Mouse (Mus musculus) layer of hippocampus, postnatal 25 days (tissue): ENCODE measurements around the gene Bud31. TPM values are rescaled to one million over a fixed set of nuclear protein-coding genes. Genes with fewer than 3 reads are reported as not detected.
"Not testable (repeated sequence)": the region's sequence is repeated elsewhere in the genome, so short reads cannot be mapped to it uniquely, and the experiment has no call there.

Experiments used
- DNase-seq, 2 experiments: peaks; one replicate each; pipeline ENCODE4 v3.0.0; 2022; ENCODE audit warnings: mixed read lengths in 2 of 2, low spot score in 1 of 2; ENCODE audit errors: extremely low spot score in 1 of 2
- total RNA-seq, 2 experiments: library from RNA; stranded (reverse); gene quantifications; 2 replicates each; pipeline ENCODE4 v1.2.3; 2021

The Bud31 gene
- total RNA-seq, 2 experiments from 2014 or later: 69.5 to 81.9 TPM

DNA sequence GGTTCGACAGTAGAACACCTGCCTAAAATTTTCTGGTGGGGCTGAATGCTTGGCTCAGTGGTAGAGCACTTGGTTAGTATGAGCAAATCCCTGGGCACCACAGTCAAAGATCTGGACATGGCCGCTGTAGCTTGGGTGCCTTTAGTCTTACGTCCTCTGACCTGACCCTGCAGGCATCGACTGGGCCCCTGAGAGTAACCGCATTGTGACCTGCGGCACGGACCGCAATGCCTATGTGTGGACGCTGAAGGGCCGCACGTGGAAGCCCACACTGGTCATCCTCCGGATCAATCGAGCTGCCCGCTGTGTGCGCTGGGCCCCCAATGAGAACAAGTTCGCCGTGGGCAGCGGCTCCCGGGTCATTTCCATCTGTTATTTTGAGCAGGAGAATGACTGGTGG lies 16.8 kb upstream of the Bud31 start:
- no peak for DNase-seq

DNA sequence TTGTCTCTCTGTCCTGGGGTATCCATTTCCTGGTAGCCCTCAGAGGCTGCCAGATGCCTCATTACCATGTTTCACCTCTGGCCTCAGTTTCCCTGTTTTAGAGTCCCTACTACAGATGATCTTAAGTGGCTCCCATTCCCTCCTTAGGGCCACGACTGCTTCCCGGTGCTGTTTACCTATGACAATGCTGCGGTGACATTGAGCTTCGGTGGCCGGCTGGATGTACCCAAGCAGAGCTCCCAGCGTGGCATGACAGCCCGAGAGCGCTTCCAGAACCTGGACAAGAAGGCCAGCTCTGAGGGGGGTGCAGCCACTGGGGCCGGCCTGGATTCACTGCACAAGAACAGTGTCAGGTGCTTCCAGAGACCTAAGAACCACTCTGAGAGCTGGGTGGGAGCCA lies 13.6 kb upstream of the Bud31 start:
- DNase-seq: no peak

DNA sequence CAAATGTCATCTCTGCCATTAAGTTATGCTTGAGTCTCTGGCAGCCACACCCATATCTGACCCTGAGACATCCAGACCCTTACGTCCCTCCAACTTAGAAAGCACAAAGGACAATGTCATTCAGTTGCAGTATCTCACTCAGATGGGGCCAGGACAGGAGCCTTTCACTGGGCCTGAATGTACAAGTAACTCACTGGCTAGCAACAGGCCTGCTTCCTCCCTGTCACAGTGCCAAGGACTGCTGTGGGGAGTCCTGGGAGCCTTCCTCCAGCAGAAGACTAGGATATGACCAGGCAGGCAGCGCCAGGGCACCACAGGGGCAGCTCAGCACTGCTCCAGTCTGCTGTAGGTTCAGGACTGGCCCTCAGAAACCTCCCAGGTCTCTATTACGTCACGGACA lies 11.0 kb upstream of the Bud31 start:
- no peak for DNase-seq

DNA sequence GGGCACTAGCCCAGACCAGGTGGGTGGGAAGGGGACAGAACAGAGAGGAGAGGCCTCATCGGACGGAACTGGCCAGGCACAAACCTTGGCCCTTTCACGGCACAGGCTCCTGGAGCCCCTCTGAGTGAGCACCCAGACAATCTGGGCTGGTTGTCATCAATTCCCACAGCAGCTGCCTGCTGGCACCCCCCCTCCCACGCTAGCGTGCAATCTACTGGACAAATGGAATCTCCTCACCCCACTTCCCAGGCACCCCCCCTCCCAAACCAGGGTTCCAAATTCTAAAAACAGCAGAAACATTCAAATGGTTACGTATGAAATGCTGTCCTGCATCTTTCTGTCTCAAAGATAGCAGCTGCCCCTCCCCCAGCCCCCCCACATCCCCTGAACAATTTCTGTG lies 10.4 kb upstream of the Bud31 start:
- not testable (repeated sequence) for DNase-seq

DNA sequence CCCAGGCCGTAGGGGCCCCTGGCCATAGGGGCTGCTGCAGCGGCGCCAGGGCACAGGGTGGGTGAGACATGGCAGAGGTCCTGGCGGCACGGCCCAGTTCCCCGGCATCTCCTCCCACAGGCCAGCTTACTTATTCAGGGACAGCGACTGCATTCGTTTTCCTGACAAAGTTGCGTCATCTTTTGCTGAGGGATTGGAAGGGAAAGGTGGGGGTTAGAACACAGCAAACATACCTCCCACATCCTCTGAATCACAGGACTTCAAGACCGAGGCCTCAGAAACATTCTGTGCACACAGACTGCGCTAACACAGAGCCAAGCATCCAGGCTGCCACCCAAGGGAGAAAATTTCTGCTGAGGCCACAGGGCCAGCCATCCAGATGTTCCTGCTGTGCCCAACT lies 10.0 kb upstream of the Bud31 start:
- no peak for DNase-seq

DNA sequence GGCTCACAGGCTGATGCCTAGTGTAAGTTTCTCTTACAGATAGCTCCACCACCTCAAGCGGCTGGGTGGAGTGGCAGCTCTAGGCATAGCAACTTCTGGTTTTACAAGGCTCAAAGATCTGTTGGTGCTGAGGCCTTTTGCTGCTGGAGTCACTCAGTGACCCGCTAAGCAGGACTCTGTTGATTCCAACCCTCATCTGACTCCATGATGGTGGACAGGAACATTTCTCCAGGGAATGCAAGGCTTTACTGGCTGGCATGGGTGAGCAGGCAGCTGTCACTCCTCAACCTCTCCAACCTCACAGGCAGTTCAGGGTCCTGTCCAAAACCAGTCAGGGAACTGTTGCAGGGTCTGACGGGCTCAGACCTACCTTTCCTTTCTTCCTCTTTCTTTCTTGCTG lies 9.2 kb upstream of the Bud31 start:
- no peak for DNase-seq

DNA sequence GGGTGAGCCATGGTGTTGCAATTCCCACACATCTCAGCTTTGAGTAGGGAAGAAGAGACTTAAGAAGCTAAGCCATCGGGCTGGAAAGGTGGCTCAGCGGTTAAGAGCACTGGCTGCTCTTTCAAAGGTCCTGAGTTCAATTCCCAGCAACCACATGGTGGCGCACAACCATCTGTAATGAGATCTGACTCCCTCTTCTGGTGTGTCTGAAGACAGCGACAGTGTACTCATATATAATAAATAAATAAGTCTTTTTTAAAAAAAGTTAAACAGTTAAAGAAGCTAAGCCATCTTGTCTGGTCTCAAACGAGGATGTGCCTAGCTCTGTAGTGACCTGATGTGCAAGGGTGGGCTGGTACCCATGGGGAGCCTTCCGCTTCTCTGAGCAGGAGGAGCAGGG lies 6.9 kb upstream of the Bud31 start:
- DNase-seq: not testable (repeated sequence)

DNA sequence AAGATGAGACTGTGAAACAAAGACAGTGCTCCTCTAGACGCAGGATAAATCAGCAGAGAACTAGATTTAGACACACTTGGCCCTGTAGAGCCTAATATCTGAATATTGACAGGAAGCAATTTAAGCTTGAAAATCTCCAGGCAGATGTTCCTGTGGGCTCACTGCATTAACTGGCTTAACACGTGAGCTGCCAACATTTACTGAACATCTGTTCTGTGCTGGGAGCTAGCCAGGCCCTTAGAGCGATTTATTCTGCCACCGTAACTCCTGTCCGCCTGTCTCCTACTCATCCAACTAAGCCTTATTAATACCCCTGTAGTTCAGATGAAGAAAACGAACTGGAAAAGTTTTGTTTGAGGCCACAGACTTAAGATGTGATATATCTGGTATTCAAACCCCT lies 1.3 kb upstream of the Bud31 start:
- DNase-seq: no peak

DNA sequence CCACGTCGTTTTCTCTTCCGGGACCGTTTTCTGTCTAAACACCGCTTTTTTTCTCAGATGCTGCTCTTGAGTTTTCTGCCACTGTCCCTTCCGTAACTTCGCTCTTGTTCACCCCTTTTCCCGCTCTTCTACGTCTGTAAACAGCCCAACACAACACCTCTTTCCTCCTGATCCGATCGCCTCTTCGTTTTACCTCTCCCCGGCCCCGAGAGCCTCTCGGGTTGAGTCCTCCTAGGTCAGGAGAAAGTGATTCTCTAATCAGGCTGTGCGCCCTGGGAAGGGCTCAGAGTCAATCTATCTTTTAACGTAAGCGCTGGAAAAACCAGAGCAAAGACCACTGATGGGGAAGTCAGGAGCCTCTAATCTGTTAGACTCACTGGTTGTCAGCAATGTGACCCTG lies 449 bp downstream of the Bud31 start:
- DNase-seq: no peak

DNA sequence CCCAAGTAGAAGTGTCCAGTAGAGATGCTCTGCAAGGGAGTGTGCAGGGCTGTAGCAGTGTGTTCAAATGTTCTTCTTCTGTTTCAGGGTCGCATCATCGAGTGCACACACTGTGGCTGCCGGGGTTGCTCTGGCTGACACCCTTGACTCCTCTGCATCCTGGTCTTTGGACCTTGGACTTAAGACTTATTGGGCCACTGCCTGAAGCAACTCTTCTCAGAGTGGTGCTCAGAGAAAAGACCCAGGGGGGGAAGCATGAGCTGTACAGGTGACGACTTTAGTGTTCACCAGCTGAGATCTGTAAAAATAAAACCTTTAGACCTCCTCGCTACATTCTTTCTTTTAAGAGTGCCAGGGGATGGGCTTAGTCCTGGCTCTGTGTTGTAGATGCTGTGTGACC lies 7.6 kb downstream of the Bud31 start:
- DNase-seq: no peak

DNA sequence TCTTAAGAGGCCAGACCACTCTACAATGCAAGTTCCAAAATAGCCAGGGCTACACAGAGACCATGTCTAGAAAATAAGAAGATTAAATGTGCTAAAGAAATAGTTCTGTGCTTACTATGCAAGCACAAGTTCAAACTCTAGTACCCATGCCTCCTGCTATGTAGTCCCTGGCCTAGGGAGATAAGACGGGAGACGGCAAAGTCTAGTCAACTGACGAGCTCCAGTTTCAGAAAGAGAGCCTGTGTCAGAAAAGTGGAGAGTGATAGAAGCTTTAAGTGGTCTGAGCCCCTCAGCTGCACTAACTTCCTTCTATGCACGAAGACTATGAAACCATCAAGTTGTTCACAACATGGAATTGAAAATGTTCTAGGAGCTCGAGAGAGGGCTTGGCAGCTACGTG lies 9.1 kb downstream of the Bud31 start:
- DNase-seq: no peak

DNA sequence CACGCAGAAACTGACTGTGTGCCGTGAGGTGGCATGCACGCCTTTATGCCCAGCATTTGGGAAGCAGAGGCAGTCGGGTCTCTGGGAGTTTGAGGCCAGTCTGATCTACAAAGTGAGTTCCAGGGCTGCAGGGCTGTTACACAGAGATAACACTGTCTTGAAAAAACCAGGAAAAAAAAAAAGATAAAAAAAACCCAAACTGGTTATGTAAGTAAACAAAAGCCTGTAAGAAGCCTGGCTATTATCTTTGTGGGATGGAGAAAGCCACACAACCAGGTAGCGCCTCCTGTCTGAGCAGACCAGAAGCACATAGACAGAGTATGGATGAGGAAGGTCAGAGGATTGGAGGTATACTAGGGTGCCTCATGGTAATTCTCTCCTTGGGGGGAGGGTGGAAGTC lies 12.5 kb downstream of the Bud31 start:
- no peak for DNase-seq

DNA sequence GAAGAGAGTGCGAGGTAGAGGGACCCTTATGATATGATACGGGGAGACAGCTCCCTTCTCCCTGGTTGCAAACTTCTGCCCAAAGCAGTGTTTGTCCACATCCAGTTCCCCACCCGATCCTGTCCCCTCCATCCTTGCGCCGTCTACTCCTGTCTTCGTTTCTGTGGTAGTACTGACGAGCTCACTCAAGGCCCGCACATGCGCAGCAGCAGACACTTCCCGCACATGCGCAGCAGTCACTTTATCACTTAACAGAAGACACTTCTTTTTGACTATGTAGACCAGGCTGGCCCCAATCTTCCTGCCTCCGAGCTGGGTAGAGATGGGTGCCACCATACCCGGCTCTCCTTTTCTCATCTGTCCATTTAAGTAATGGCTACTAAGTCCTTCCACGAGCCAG lies 21.2 kb downstream of the Bud31 start:
- no peak for DNase-seq

DNA sequence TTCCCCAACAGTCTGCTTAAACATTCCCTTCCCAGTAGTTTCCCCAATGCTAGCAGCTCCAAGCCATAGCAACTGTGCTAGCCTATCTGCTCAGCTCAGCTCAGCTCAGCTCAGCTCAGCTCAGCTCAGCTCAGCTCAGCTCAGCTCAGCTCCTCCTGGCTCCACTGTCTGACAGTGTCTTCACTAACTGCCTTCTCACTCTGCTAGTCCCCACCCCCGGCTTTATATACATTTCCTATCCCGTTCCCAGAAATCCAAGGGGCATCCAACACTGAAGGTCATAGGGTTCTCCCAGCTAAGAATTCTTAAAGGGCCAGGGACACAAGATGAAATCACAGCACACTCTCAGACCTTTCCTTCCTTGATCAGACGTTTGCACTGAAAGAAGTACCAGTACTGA lies 24.5 kb downstream of the Bud31 start:
- no peak for DNase-seq

DNA sequence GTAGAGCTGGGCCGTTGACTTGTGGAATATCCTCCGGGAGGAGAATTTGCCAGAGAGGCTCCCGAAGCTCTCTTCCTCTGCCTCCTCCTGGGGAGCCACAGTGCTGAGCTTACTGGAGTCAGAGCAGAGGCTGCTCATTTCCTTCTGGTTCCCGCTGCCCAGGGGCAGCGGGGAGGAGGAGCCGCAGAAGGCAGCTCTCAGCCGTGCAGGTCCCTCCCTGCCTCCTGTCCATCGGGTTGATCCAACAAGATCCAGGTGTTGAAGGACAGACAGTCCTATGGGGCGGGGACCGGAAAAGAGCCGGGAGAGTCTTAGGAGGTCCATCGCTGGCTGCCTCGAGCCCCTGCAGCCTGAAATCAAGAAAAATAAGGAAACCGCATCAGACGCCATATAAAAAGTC lies 25.0 kb downstream of the Bud31 start:
- no peak for DNase-seq

DNA sequence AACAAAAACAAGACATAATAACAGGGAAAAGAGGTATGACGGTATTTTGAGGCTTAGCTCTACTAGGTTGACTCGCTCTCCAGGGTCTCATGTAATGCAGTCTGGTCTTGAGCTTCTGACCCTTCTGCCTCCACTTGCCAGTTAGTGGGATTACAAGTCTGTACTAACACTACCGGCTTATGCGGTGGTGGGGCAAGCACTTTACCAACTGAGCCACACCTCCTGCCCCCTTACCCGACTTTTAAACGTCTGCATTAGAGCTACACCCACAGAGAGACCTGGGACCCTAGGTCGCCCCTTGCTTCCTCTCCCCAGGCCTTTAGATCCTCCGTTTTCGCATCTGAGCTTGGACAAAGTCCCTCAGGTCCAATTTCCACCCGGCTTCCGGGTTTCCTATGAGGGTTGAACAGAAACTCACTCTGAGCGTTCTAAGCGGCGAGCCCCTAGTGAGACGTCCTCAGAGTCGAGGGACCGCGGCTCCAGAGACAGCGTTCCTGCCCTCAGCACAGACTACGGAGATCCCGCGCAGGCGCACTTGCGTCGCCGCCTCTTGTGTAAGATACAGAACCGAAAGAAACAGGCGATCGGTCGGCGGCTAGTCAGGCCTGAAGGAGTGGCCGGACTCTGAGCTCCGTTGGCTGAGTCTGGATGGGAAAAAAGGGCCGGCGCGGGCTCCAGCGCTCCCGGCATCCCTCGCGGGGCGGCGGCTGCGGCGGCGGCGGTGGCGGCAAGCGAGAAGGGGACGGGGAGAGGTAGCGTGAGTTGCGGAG lies 26.6 kb downstream of the Bud31 start, which contains the start of the genes Ptcd1 and Cpsf4:
Ptcd1 (minus strand) TSS at position 573 of the 770 bp plus-strand sequence.
Cpsf4 (plus strand) TSS at position 678 of the 770 bp plus-strand sequence.
- DNase-seq: peak; percentile 94 to 99

DNA sequence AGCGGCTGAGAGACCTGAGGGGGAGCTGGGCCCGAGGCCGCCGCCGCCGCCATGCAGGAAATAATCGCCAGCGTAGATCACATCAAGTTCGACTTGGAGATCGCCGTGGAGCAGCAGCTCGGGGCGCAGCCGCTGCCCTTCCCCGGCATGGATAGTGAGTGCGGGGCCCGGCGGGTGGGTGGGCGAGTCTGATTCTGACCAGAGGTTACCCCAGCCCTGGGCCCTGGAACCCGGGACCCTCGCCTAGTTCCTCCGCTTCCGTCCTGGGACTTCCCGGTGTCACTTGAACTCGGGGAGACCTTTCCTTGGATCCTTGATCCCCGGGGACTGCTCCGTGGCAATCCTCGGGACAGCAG lies 27.1 kb downstream of the Bud31 start:
- no peak for DNase-seq

DNA sequence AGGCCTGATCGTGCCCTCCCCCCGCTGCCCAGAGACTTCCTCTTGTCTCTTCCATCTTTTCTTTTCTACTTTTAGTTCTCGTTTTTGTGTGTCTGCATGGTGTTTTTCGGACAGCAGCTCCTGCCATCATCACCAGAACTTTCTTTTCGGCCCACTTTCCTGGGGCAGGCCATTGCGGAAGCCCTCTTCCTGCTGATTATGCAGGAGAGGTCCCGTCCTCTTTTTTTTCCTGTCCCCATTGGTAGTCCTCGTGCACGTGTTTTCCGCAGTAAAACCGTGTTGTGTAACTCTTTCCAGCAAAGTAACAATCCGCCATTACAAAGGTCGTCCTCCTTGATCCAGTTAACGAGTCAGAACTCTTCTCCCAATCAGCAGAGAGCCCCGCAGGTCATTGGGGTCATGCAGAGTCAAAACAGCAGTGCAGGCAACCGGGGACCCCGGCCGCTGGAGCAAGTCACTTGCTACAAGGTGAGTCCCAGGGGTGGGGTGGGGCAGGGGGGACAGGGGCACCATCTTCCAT lies 38.4 kb downstream of the Bud31 start:
- DNase-seq: no peak

DNA sequence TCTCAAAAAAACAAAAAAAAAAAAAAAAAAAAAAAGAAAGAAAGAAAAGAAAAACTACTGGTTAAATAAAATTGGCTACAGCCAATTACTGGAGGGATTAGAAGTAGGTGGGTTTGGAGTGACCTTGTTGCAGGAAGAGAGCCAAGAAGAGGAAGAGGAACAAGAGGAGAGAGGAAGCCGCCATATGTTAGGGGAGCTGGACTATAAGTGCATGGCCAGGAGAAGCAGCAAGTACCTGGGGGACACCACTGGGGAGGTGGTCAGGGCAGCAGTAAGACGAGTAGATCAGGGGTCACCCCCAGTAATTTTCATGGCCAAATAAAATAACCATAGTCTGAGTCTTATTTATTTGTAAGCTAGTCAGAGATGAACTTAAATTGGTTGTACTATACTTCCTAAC lies 45.1 kb downstream of the Bud31 start:
- no peak for DNase-seq

DNA sequence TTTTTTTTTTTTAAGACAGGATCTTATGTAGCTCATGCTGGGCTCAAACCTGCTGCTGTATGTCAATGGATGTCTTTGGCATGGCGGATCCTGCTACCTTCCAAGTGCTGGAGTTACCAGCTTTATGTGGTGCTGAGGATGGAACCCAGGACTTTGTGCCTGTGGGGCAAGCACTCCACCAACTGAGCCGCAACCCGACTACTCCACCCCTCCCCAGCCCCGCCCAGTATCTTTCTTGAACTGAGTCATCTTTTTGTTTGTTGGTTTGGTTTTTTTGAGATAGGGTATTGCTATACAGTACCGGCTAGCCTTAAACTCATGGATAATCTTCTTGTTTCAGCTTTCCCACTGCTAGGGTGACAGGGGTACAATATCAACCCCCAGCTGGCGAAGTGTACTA lies 49.3 kb downstream of the Bud31 start:
- DNase-seq: no peak

DNA sequence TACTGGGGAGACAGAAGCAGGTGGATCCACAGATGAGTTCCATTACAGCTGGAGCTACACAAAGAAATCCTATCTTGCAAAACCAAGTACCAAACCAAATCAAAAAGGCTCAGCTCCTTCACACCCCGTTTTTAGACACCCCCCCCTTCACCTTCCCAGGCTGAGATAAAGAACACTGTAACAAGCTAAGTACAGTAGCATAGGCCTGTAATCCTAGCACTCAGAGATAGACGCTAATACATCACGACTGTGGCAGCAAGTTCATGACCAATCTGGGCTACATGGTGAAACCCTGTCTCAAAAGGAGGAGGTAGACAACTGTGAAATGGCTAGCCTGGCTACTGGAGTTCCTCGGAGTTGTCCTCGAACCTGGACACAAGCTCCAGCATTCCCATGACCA lies 50.2 kb downstream of the Bud31 start:
- no peak for DNase-seq
